Mouse (Mus musculus) urinary bladder, postnatal 25 days (tissue): ENCODE measurements at regions not wholly inside any gene's neighbourhood (a gene's known extent, or its start where the extent isn't known, plus 50 kb on each side); places are given as distances from the start of the nearest gene placed in this dataset.
"Not testable (repeated sequence)": the region's sequence is repeated elsewhere in the genome, so short reads cannot be mapped to it uniquely, and the experiment has no call there.

Source experiments
- DNase-seq: peaks from one replicate; pipeline ENCODE4 v3.0.0; 2022; ENCODE audit warnings: low spot score

DNA sequence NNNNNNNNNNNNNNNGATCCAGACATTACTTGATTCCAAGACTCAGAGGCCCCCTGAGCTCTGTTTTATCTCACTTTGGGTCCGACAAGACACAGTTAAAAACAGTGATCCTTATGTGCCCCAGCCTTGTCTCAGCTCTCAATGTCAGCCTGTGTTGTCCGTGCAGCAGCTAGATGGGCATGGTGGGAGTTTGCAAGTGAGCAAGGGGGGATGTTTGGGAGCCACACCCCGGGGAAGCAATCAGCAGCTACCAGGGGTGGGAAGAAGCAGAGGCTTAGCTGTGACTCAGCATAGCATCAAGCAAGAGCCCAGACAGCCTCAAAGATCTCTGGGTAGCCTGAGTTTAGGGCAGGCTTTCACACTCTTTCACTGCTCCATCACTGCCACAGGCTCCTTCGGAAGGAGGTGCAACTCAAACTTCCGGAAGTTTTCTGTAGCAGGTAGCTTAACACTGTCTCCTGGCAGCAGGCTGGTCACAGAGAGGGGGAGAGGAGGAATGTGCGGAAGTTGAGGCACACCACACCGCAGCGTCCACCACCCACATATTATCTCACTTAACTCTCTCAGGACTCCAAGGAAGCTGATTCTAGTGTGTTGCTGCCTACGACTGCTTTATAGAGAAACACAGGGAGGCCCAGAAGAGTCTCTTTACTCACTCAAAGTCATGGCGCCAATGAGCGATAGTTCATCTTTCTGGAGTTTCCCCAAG lies 80.2 kb upstream of the Defb33 start:
- DNase-seq = not testable (repeated sequence)

DNA sequence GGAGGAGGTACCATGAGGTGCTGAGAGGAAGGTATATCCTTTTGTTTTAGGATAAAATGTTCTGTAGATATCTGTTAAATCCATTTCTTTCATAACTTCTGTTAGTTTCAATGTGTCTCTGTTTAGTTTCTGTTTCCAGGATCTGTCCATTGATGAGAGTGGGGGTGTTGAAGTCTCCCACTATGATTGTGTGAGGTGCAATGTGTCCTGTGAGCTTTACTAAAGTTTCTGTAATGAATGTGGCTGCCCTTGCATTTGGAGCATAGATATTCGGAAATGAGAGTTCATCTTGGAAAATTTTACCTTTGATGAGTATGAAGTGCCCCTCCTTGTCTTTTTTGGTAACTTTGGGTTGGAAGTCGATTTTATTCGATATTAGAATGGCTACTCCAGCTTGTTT lies 79.0 kb upstream of the Defb33 start:
- DNase-seq = peak; percentile 10

- DNase-seq = peak; percentile 33
These were observed 70.0 kb upstream of the Defb33 start for GRCm38 (mm10) chr8:20822434-20822833.

GRCm38 (mm10) chr8:20823219-20823618 lies 69.2 kb upstream of the Defb33 start:
- DNase-seq = peak; percentile 12

DNA sequence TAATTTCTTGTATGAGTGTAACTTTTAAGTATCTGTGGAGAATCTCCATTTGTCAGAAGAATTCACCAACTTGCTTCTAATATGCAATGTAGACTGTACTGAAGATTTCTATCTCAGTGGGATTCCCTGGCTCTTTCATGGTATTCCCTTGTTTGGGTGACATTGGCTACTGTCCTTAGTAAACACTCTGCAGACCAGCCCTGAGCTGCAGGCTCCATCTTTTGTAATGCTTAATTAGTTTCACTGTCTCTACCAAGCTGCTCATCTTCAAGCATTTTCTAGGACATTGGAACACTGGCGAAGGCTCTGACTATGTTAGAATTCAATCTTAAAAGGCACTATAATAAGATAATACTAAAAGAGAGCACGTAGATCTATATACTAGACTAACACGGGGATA lies 53.0 kb upstream of the Defb33 start:
- DNase-seq = not testable (repeated sequence)
